In the genomic region with DNA sequence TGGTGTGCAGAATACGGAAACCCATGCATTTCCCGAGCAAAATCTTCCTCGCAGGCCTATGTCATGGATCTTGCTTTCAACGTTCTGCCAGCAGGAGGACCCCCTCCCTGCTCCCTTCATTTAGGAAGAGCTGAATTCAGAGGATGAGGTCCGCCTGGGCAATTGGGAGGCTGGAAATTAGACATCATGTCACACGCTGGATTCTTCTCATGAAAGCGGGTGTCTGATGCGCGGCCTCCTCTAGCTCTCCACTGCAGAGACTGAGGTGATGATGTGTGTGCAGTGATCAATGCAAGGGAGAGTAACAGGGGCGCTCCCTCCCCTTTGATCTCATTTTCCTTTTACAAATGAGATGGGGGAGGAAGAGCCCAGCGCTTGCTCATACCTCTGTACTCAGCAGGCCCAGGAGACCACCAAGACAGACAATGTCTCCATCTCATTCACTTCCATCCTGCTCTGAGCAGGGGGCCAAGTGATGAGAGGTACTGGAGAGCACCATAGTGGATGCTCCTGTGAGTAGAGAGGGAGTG, we compare ENCODE assay signal across 9 mouse cellular contexts.
A peak's percentile ranks its signal among the peaks of the same experiment; 100 is the strongest.
DNase-seq lines count a peak whose midpoint lies in the region; ATAC-seq lines count a peak whose summit lies in the region.
"Had no signal": no experiment of that assay in that cellular context is flagged by ENCODE, and none has a peak within 500 bp of the region (broad histone marks: within the 10 kb centered on the region; RNA-seq: fewer than 3 reads in every experiment).

No protein-coding gene starts in this region.

- peak; percentile 21 for DNase-seq in left cerebral cortex, postnatal 4 days
- DNase-seq in left cerebral cortex, postnatal 36 days (ENCODE audit: low spot score in 2 of 2): no peak
- peak; percentile 5 for DNase-seq in embryo, embryonic 9.5 days (ENCODE audit: extremely low spot score)
- no peak for DNase-seq in gastrocnemius, postnatal 4 days (ENCODE audit: low spot score in 2 of 2)
- DNase-seq in ovary, postnatal 10 days (ENCODE audit: low spot score): no peak
- no peak for DNase-seq in heart, postnatal 25 days (ENCODE audit: low spot score)

- H3K4me1 ChIP-seq in hindbrain, embryonic 12.5 days: peaks cover 7% of the 10 kb centered on the region
- peaks cover 22% of the 10 kb centered on the region for H3K4me1 ChIP-seq in neural tube, embryonic 13.5 days (replicated peaks)
- H3K4me1 ChIP-seq: liver, embryonic 15.5 days had no signal

- intact Hi-C loops in left cerebral cortex, postnatal 4 days (cut with DNase I): no loop called here
- intact Hi-C loops in left cerebral cortex, postnatal 36 days (cut with DNase I): no loop called here
- intact Hi-C loops in heart, postnatal 25 days (cut with DNase I): no loop called here

- no peaks in the 10 kb centered on the region for H3K27me3 ChIP-seq in hindbrain, embryonic 12.5 days
- H3K27me3 ChIP-seq in neural tube, embryonic 13.5 days: no peaks in the 10 kb centered on the region
- H3K27me3 ChIP-seq: liver, embryonic 15.5 days had no signal

- 31% methylated on average over 11 of the region's 11 CpGs for WGBS in hindbrain, embryonic 12.5 days
- WGBS in neural tube, embryonic 13.5 days: 22% methylated on average over 11 of the region's 11 CpGs

- H3K9ac ChIP-seq in hindbrain, embryonic 12.5 days: no peak overlapping the region
- no peak overlapping the region for H3K9ac ChIP-seq in neural tube, embryonic 13.5 days
- H3K9ac ChIP-seq: liver, embryonic 15.5 days had no signal

- no peak overlapping the region for H3K4me3 ChIP-seq in hindbrain, embryonic 12.5 days
- no peak overlapping the region for H3K4me3 ChIP-seq in neural tube, embryonic 13.5 days
- H3K4me3 ChIP-seq: liver, embryonic 15.5 days had no signal

- H3K9me3 ChIP-seq in hindbrain, embryonic 12.5 days (replicated peaks): no peaks in the 10 kb centered on the region
- H3K9me3 ChIP-seq in neural tube, embryonic 13.5 days: no peaks in the 10 kb centered on the region
- H3K9me3 ChIP-seq: liver, embryonic 15.5 days had no signal

- no peaks in the 10 kb centered on the region for H3K36me3 ChIP-seq in hindbrain, embryonic 12.5 days
- no peaks in the 10 kb centered on the region for H3K36me3 ChIP-seq in neural tube, embryonic 13.5 days
- H3K36me3 ChIP-seq: liver, embryonic 15.5 days had no signal

- peak; percentile 69; the same call in 1 of the 2 replicates for ATAC-seq in hindbrain, embryonic 12.5 days (ENCODE audit: low FRiP score)
- peak; percentile 87 for ATAC-seq in neural tube, embryonic 13.5 days (ENCODE audit: low read depth)

- no peak overlapping the region for H3K4me2 ChIP-seq in hindbrain, embryonic 12.5 days (replicated peaks)
- H3K4me2 ChIP-seq in neural tube, embryonic 13.5 days: peak overlapping the region; percentile 31
- H3K4me2 ChIP-seq: liver, embryonic 15.5 days had no signal

- peak overlapping the region; percentile 58; the same call in 1 of the 2 replicates for H3K27ac ChIP-seq in hindbrain, embryonic 12.5 days
- peak overlapping the region; percentile 55 for H3K27ac ChIP-seq in neural tube, embryonic 13.5 days (replicated peaks)
- H3K27ac ChIP-seq: liver, embryonic 15.5 days had no signal

Comparison
In these comparisons a context has a peak if more than half of its experiments do, and no peak if none do; other contexts are left out.
1. DNase-seq: peak in left cerebral cortex, postnatal 4 days (single experiment) and embryo, embryonic 9.5 days (single experiment); none in left cerebral cortex, postnatal 36 days (0 of 2), gastrocnemius, postnatal 4 days (0 of 2), ovary, postnatal 10 days (single experiment) and heart, postnatal 25 days (single experiment).